Mouse (Mus musculus) embryonic facial prominence, embryonic 14.5 days (tissue): ENCODE results near the gene Phf19. TPM values are rescaled to one million over a fixed set of nuclear protein-coding genes. Genes with fewer than 3 reads are reported as not detected.

Experiments used
- ATAC-seq: fragments of 200-750 bp; cut with Nextera tagmentation; 2 replicates; pipeline ENCODE4 v1.8.0; 2017; ENCODE audit warnings: low read depth, moderate number of reproducible peaks, moderate TSS enrichment
- DNase-seq: peaks from one replicate; pipeline ENCODE4 v3.0.0-alpha.2; 2015; ENCODE audit warnings: low spot score
- H3K27ac ChIP-seq: fragments of 300-500 bp; sonication (generic); replicated peaks from 2 replicates; pipeline ENCODE4 v1.5.1; 2014; ENCODE audit warnings: low read depth, mild to moderate bottlenecking, low read length, moderate library complexity
- H3K27me3 ChIP-seq: fragments of 300-500 bp; sonication (generic); replicated peaks from 2 replicates; pipeline ENCODE4 v1.6.1; 2014; ENCODE audit warnings: low read length; ENCODE audit not compliant: control insufficient read depth, insufficient read depth
- H3K36me3 ChIP-seq: fragments of 300-500 bp; sonication (generic); 2 replicates; pipeline ENCODE4 v1.6.1; 2014; ENCODE audit warnings: low read length, mixed read lengths; ENCODE audit not compliant: control insufficient read depth, insufficient read depth
- H3K4me1 ChIP-seq: fragments of 300-500 bp; sonication (generic); 2 replicates; pipeline ENCODE4 v1.6.1; 2014; ENCODE audit warnings: antibody characterized with exemption, low read length; ENCODE audit not compliant: control insufficient read depth, insufficient read depth
- H3K4me2 ChIP-seq: fragments of 300-500 bp; sonication (generic); 2 replicates; pipeline ENCODE4 v1.6.1; 2014; ENCODE audit warnings: low read depth, mild to moderate bottlenecking, low read length, moderate library complexity, mixed read lengths
- H3K4me3 ChIP-seq: fragments of 300-500 bp; sonication (generic); 2 replicates; pipeline ENCODE4 v1.5.1; 2014; ENCODE audit warnings: low read depth, mild to moderate bottlenecking, low read length
- H3K9ac ChIP-seq: fragments of 300-500 bp; sonication (generic); 2 replicates; pipeline ENCODE4 v1.6.1; 2014; ENCODE audit warnings: low read depth, mild to moderate bottlenecking, low read length, moderate library complexity, mixed read lengths
- H3K9me3 ChIP-seq: fragments of 300-500 bp; sonication (generic); 2 replicates; pipeline ENCODE4 v1.6.1; 2016; ENCODE audit warnings: low read length; ENCODE audit not compliant: control insufficient read depth
- whole genome bisulfite sequencing: fragments of 180-500 bp; shearing (Covaris S2); extraction: QIAGEN DNeasy Blood & Tissue Kit; methylation state at CpG from one replicate; pipeline ENCODE4 v1.1.7; 2014; 5-methylcytosine and 5-hydroxymethylcytosine counted together
- polyA plus RNA-seq: library from polyadenylated mRNA; unstranded; fragments of >200 nt; fragmentation: Nextera tagmentation; extraction: Ambion mirVana; gene quantifications from 2 replicates; pipeline ENCODE4 v1.2.1, GENCODE M21; 2014

Gene Phf19
- polyA plus RNA-seq, 1 experiment from 2014 or later = 12.2 TPM

DNA sequence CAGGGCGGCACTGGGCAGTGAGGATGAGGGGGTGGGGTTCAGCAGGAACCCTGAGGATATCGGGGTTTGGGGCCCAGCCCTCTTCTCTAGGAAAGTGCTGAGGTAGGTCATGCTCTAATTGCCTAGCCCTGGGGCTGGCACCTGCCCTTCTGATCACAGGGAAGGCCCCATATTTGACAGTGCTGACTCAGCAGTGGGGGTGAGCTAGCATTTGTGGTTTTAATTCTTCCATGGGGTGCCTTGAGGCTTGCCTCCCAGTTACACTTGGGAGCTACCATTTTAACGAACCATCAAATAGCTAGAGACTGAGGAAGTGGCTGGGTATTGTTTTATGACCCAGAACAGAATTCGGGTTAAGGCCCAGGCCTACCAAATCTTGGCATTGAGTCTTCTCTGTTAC lies 31.8 kb upstream of the Phf19 start:
- ATAC-seq (no peak), DNase-seq (no peak)
- Histone ChIP-seq H3K4me3 (no peak overlapping the region), H3K9me3 (no peaks in the 10 kb centered on the region), H3K27me3 (no peaks in the 10 kb centered on the region), H3K27ac (no peak overlapping the region), H3K36me3 (no peaks in the 10 kb centered on the region), H3K4me2 (no peak overlapping the region), H3K9ac (no peak overlapping the region), H3K4me1 (peaks cover 3% of the 10 kb centered on the region; the same call in 1 of the 2 replicates)
- 79% methylated on average over 4 of the region's 4 CpGs for WGBS

DNA sequence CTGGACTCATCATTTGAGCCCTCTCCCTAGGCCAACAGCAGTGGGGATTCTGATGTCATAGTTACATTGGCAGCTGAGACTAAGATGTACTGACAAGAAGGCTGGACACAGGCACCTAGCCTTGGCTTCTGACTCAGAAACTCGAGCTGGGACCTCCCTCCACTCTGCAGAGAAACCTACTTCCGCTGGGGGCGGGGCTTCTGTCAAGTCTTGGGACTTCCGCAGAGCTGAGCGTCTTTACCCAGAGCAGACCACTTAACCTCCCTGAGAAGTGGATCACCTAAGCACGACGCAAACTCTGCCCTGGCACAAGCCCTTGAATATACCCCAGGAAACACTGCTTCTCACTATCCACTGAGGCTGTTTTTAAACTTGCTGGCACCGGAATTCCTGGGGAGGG lies 30.9 kb upstream of the Phf19 start:
- H3K27ac ChIP-seq = no peak overlapping the region
- peaks cover 6% of the 10 kb centered on the region; the same call in 1 of the 2 replicates for H3K4me1 ChIP-seq
- no peaks in the 10 kb centered on the region for H3K9me3 ChIP-seq
- no peak overlapping the region for H3K9ac ChIP-seq
- 24% methylated on average over 8 of the region's 8 CpGs for WGBS
- H3K4me3 ChIP-seq = no peak overlapping the region
- 0 out of 2 replicates have a peak, but pooled peaks cover 4% of the 10 kb centered on the region for H3K27me3 ChIP-seq
- no peak overlapping the region for H3K4me2 ChIP-seq
- DNase-seq = no peak
- ATAC-seq = 0 out of 2 replicates have a peak, but pooled peaks have one; percentile 42
- no peaks in the 10 kb centered on the region for H3K36me3 ChIP-seq

DNA sequence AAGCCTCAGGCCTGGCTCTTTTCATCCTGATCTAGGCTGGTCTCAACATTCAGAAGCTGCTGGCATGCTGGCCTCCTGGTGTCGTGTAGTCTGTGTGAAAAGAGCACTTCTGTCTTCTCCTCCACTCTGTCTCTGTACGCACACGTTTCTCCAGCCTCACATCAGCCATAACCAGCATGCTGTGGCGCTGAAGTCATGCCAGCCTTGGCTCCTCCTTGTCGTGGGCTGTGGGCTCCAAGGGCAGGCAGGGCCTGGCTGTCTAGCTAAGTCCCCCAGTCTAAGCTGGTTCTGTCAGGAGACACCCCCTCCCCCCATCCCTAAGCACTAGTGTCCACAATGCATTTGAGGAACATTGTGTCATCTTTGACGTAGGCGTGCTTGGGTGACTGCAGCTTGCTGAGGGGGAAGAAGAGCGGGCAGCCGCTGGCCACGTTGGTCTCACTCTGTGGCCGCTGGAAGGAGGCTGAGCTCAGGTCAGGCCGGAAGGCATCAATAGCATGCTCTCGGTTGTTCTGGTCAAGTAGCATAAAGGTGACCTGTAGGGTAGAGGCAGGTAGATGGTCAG lies 29.8 kb upstream of the Phf19 start:
- no peak overlapping the region for H3K4me2 ChIP-seq
- ATAC-seq (no peak), DNase-seq (no peak)
- H3K4me3 ChIP-seq = no peak overlapping the region
- no peaks in the 10 kb centered on the region for H3K36me3 ChIP-seq
- 0 out of 2 replicates have a peak, but pooled peaks cover 4% of the 10 kb centered on the region for H3K27me3 ChIP-seq
- H3K27ac ChIP-seq = no peak overlapping the region
- WGBS = 82% methylated on average over 13 of the region's 13 CpGs
- no peaks in the 10 kb centered on the region for H3K9me3 ChIP-seq
- no peak overlapping the region for H3K9ac ChIP-seq
- peaks cover 15% of the 10 kb centered on the region for H3K4me1 ChIP-seq

DNA sequence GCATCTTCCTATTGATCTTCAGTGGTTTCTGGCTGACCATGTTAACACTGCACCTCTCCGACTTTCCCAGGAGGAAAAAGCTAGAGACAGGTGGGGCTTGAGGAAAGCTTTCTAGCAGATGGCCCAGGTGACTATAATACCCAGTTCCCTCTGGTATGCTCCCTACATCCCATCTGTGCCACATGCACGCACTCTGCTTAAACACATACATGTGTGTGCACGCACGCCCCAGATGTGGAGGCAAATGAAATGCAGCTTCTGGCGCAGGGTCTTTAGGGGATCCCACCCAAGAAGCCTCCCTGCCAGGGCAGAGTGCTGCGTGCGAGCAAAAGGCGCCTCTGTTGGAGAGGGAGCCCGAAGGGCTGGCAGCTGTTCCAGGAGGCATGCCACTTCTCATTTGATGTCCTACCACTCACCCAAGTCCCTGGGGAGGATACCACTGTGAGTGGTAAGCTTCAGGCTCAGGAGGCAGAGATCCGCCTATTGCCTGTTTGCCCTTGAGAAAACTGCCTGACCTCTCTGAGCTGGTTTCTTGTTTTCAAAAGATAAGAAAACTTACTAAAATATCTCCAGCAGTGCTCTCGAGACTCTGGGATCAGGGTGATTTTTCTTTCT lies 27.3 kb upstream of the Phf19 start:
- Histone ChIP-seq H3K4me1 (peaks cover 31% of the 10 kb centered on the region), H3K9me3 (no peaks in the 10 kb centered on the region), H3K36me3 (no peaks in the 10 kb centered on the region), H3K27me3 (0 out of 2 replicates have a peak, but pooled peaks cover 4% of the 10 kb centered on the region), H3K4me3 (no peak overlapping the region), H3K27ac (no peak overlapping the region), H3K9ac (no peak overlapping the region), H3K4me2 (no peak overlapping the region)
- 30% methylated on average over 11 of the region's 11 CpGs for WGBS
- ATAC-seq (peak; percentile 41), DNase-seq (peak; percentile 61)

DNA sequence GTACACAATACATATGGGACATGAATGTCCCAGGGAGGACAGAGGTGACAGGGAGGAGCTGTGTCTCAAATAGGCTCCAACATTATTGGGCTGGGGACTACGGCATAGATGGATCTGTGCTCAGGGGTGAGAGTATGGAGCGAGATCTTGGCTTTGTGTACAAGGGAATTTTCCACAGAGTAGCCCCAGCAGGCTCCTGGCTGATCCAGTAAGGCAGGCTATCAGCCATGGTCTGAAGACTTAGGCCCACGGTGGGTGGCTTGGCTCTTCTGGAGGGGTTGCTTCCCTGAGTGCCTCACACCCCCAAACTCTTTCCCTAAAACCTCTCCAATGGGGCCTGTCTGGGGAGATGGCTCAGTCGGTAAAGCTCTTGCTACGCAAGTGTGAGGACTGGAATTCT lies 26.4 kb upstream of the Phf19 start:
- 0 out of 2 replicates have a peak, but pooled peaks cover 4% of the 10 kb centered on the region for H3K27me3 ChIP-seq
- no peaks in the 10 kb centered on the region for H3K36me3 ChIP-seq
- 71% methylated on average over 5 of the region's 5 CpGs for WGBS
- no peak overlapping the region for H3K27ac ChIP-seq
- no peaks in the 10 kb centered on the region for H3K9me3 ChIP-seq
- H3K4me3 ChIP-seq = no peak overlapping the region
- H3K4me2 ChIP-seq = no peak overlapping the region
- H3K9ac ChIP-seq = no peak overlapping the region
- no peak for DNase-seq
- no peak for ATAC-seq
- H3K4me1 ChIP-seq = peaks cover 31% of the 10 kb centered on the region

DNA sequence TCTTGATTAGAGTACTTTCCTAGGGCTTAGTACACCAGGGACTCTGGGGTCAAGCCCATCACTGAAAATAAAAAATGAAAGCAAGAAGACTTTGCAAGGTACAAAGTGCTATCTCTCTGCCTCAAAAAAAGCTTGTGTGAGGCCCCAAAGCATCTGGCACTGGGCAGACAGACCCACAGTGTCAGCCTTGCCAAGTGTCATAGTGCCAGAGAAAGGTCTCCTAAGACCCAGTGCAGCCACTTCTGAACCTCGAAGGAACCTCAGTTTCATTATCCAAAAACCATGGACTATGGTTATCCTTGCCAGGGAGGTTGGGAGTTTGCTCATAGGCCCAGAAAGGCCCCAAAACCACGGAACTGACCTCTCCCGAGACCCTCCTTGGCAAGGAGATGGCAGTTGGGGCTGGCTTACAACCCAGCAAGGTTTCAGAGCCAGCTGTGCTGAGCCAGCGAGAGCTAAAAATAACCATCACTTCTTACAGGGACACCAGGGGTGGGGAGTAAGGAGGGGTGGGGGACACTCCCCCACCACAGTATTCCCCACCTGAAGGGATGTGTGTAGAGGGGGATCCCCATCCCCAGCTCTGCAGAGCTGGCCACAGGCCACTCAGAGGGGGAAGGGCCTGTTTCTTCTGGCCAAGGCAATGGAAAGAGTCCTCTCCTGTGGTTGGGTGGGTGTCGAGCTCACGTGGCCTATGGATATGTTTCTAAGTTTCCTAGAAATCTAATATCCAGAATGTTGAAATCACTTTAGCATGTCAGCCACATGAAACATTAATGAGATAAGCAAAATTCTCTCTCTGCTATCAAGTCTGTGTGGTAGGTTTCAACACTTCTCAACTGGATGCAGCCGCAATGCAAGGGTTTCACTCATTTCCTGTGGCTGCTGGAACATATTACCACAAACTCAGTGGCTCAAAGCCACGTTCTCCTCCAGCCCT lies 24.7 kb upstream of the Phf19 start:
- ATAC-seq = peak; percentile 83
- 49% methylated on average over 8 of the region's 8 CpGs for whole genome bisulfite sequencing
- Histone ChIP-seq H3K4me2 (peak overlapping the region; percentile 8; the same call in 1 of the 2 replicates), H3K4me3 (no peak overlapping the region), H3K27ac (peak overlapping the region; percentile 63), H3K36me3 (no peaks in the 10 kb centered on the region), H3K4me1 (peaks cover 31% of the 10 kb centered on the region), H3K27me3 (0 out of 2 replicates have a peak, but pooled peaks cover 4% of the 10 kb centered on the region), H3K9ac (no peak overlapping the region), H3K9me3 (no peaks in the 10 kb centered on the region)
- peak; percentile 87 for DNase-seq

DNA sequence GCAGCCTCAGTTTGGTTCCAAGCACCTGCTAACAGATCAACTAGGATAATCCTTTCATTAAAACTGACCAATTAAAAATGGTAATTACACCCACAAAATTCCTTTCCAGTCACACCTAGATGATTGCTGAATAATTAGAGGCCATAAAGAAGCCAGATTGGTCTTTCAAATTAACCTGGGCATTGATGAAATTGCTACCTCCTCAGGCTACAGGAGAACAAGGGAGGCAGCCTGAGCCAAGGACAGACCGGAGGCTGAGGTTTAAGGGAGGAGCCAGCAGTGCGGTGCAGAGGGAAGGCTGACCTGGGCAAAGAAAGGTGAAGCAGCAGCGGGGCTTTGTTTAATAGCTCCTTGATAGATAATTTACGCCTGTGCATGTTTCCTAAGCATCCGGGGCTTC lies 23.6 kb upstream of the Phf19 start:
- no peak for DNase-seq
- no peak for ATAC-seq
- Histone ChIP-seq H3K4me3 (no peak overlapping the region), H3K4me2 (no peak overlapping the region), H3K27ac (no peak overlapping the region), H3K4me1 (peaks cover 31% of the 10 kb centered on the region), H3K27me3 (0 out of 2 replicates have a peak, but pooled peaks cover 4% of the 10 kb centered on the region), H3K9me3 (no peaks in the 10 kb centered on the region), H3K36me3 (no peaks in the 10 kb centered on the region), H3K9ac (no peak overlapping the region)
- WGBS = 29% methylated on average over 5 of the region's 5 CpGs

DNA sequence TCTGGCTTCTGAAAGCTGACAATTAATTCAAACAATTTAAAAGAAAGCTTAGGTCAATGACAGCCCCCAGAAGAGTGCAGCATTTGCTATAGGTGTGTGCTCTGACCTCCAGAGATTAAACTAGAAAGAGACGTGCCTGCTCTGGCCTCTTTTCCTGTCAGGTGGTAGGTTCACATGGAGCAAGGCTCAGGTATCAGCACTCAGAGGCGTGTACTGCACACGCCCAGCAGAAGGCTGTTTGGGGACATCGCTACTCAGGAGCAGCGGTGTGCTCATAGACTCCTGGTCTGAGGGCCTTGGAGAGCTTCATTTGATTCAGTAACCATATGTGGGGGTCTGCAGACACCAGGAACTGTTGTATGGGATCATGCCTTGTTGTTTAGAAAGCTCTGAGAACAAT lies 13.5 kb upstream of the Phf19 start:
- DNase-seq (no peak), ATAC-seq (no peak)
- H3K4me2 ChIP-seq = no peak overlapping the region
- 55% methylated on average over 5 of the region's 5 CpGs for WGBS
- no peaks in the 10 kb centered on the region for H3K36me3 ChIP-seq
- no peaks in the 10 kb centered on the region for H3K27me3 ChIP-seq
- H3K4me1 ChIP-seq = peaks cover 4% of the 10 kb centered on the region; the same call in 1 of the 2 replicates
- H3K9ac ChIP-seq = no peak overlapping the region
- H3K4me3 ChIP-seq = no peak overlapping the region
- no peak overlapping the region for H3K27ac ChIP-seq
- no peaks in the 10 kb centered on the region for H3K9me3 ChIP-seq
